Mouse (Mus musculus) limb, embryonic 10.5 days (tissue): ENCODE data around the gene Ccdc117. TPM values are rescaled to one million over a fixed set of nuclear protein-coding genes. Genes with fewer than 3 reads are reported as not detected.
A peak's percentile ranks its signal among the peaks of the same experiment; 100 is the strongest.
"Not testable (repeated sequence)": the region's sequence is repeated elsewhere in the genome, so short reads cannot be mapped to it uniquely, and the experiment has no call there.

Source experiments
- DNase-seq: peaks from one replicate; pipeline ENCODE4 v3.0.0-alpha.2; 2017; ENCODE audit warnings: low spot score
- H3K27ac ChIP-seq: fragments of 300-500 bp; sonication (generic); 2 replicates; pipeline ENCODE4 v1.5.1; 2016; ENCODE audit warnings: mild to moderate bottlenecking
- H3K27me3 ChIP-seq: fragments of 300-500 bp; sonication (generic); 2 replicates; pipeline ENCODE4 v1.6.1; 2016; ENCODE audit warnings: low read depth, mild to moderate bottlenecking; ENCODE audit not compliant: poor library complexity, severe bottlenecking
- H3K36me3 ChIP-seq: fragments of 300-500 bp; sonication (generic); 2 replicates; pipeline ENCODE4 v1.6.1; 2016; ENCODE audit warnings: mild to moderate bottlenecking, moderate library complexity
- H3K4me1 ChIP-seq: fragments of 300-500 bp; sonication (generic); 2 replicates; pipeline ENCODE4 v1.6.1; 2016
- H3K4me3 ChIP-seq: fragments of 300-500 bp; sonication (generic); 2 replicates; pipeline ENCODE4 v1.5.1; 2016; ENCODE audit warnings: mild to moderate bottlenecking, moderate library complexity
- H3K9me3 ChIP-seq: fragments of 300-500 bp; sonication (generic); replicated peaks from 2 replicates; pipeline ENCODE4 v1.6.1; 2016; ENCODE audit warnings: mild to moderate bottlenecking
- WGBS: fragments of 180-500 bp; shearing (Covaris S2); methylation state at CpG from one replicate; pipeline ENCODE4 v1.1.7; 2016; 5-methylcytosine and 5-hydroxymethylcytosine counted together
- polyA plus RNA-seq: library from polyadenylated mRNA; unstranded; fragments of >200 nt; fragmentation: Nextera tagmentation; extraction: Ambion mirVana; gene quantifications from 2 replicates; pipeline ENCODE4 v1.2.1, GENCODE M21; 2016

The Ccdc117 gene
- polyA plus RNA-seq, 1 experiment from 2014 or later = 31.8 TPM

DNA sequence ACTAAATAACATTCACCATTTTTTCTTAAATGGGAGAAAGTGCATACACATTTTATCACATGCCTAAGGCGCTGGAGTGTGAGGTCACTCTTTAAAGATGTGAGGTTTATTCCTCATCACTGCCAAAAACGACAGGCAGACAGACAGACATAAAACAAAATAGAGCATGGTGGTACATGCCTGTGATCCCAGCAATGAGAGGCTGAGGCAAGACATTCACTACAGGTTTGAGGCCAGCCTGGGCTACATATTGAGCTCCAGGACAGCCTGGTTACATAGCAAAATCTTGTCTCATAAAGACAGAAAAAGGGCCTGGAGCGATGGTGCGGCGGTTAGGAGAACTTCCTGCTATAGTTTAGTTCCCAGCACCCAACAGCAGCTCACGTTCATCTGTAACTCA lies 26.8 kb downstream of the Ccdc117 start:
- 78% methylated on average over 6 of the region's 6 CpGs for WGBS
- Histone ChIP-seq H3K4me1 (peaks cover 9% of the 10 kb centered on the region), H3K4me3 (no peak overlapping the region), H3K27ac (no peak overlapping the region), H3K9me3 (no peaks in the 10 kb centered on the region), H3K36me3 (no peaks in the 10 kb centered on the region), H3K27me3 (no peaks in the 10 kb centered on the region)
- DNase-seq = no peak

DNA sequence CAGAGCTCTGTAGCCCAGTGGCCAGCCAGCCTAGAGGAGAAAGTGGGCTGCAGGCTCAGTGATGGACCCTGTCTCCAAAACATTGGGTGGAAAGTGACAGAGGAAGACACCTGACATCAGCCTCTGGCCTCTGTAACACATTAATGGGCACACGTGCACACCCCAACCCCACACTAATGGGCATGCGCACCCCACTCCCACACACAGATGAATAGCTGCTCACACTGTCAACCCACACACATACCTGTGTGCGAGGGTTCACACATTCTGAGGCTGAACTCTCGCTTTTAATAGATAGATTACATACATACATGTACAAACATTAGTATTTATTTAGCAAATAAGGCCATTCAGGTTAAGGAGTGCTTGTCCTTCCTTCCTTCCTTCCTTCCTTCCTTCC lies 27.9 kb downstream of the Ccdc117 start:
- Histone ChIP-seq H3K36me3 (no peaks in the 10 kb centered on the region), H3K4me1 (no peaks in the 10 kb centered on the region), H3K4me3 (no peak overlapping the region), H3K9me3 (no peaks in the 10 kb centered on the region), H3K27ac (no peak overlapping the region), H3K27me3 (no peaks in the 10 kb centered on the region)
- DNase-seq = no peak
- 92% methylated on average over 4 of the region's 4 CpGs for WGBS

DNA sequence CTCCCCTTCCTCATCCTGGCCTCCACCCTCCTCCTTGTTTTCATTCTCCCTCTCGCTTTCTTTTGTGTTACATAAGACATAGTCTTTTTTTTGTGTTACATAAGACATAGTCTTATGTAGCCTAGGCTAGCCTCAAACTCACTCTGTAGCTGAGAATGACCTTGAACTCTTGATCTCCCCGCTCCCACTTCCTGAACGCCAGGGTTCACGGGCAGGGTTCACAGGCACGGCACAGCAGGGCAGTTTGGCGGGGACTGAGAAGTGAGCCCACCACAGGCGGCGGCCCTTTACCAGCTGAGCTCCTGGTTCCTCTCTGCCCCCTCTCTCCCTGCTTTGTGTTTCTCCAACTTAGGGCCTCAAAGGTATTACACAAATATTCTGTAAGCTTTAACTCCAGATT lies 29.0 kb downstream of the Ccdc117 start:
- Histone ChIP-seq H3K27me3 (no peaks in the 10 kb centered on the region), H3K4me1 (no peaks in the 10 kb centered on the region), H3K4me3 (no peak overlapping the region), H3K9me3 (no peaks in the 10 kb centered on the region), H3K36me3 (no peaks in the 10 kb centered on the region), H3K27ac (no peak overlapping the region)
- 83% methylated on average over 8 of the region's 8 CpGs for WGBS
- no peak for DNase-seq

DNA sequence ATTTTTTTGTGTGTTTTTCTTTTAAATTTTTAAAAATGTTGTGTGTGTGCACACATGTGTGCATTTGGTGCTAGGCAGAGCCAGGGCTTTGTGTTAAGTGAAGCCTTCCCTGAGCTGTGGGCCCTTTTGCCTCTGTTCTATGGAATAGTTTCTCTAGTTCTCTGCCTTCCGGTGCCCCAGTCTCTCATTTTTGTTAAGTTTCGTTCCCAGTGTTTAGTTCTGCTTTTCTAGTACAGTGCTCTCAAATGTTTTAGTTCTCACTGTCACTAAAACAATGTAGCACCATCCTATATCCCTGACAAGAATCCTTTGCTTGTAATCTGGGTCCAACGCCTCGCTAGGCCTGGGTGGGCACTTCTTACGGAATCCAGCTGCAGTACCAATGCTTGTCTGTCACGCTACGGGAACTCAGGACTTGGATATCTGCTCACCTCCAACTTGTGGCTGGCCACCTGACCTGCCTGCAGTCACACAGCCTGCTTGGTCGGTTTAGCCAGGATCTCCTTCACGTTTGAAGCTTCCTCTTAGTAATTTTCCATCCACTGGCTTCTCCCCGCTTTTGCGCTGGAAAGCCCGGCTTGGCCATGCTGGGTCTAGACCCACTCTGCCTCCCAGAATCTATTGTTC lies 29.8 kb downstream of the Ccdc117 start:
- no peaks in the 10 kb centered on the region for H3K9me3 ChIP-seq
- 86% methylated on average over 12 of the region's 12 CpGs for WGBS
- DNase-seq = no peak
- H3K4me3 ChIP-seq = no peak overlapping the region
- no peak overlapping the region for H3K27ac ChIP-seq
- H3K4me1 ChIP-seq = no peaks in the 10 kb centered on the region
- H3K36me3 ChIP-seq = no peaks in the 10 kb centered on the region
- H3K27me3 ChIP-seq = no peaks in the 10 kb centered on the region

DNA sequence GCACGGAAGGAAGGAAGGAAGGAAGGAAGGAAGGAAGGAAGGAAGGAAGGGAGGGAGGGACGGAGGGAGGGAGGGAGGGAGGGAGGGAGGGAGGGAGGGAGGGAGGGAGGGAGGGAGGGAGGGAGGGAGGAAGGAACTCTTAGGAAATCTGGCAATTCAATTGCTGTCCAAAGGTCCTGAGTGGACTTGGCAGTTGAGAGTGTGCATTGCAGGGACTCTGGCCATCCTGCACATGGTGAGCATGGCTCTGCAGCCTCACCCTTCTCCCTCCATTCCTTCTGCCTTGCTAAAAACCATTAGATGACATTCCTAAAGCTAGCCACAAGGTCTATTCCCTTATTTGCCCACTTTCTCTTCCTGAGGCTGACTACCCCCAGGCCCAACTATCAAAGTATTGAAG lies 31.3 kb downstream of the Ccdc117 start:
- not testable (repeated sequence) for DNase-seq, H3K4me3 ChIP-seq, H3K9me3 ChIP-seq, H3K27me3 ChIP-seq, H3K36me3 ChIP-seq, H3K4me1 ChIP-seq, H3K27ac ChIP-seq
- no CpG with 5 or more reads among the region's 2 CpGs for WGBS

DNA sequence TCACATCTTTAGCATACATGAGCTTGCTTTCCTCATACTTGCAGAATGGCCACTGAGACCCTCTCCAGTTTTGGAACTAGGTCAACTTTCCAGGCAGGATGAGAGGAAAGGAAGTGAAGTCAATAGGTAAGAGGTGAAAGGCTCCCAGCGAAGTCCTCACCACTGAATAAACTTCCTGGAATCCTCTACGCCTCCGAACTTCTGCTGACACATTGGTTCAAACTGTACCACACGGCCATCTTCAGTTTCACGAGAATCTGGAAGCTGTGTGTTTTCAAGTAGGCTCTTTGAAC lies 31.9 kb downstream of the Ccdc117 start:
- Histone ChIP-seq H3K4me1 (peaks cover 5% of the 10 kb centered on the region; the same call in 1 of the 2 replicates), H3K4me3 (no peak overlapping the region), H3K27me3 (no peaks in the 10 kb centered on the region), H3K36me3 (no peaks in the 10 kb centered on the region), H3K9me3 (no peaks in the 10 kb centered on the region), H3K27ac (no peak overlapping the region)
- WGBS = 87% methylated on average over 5 of the region's 5 CpGs
- DNase-seq = no peak

DNA sequence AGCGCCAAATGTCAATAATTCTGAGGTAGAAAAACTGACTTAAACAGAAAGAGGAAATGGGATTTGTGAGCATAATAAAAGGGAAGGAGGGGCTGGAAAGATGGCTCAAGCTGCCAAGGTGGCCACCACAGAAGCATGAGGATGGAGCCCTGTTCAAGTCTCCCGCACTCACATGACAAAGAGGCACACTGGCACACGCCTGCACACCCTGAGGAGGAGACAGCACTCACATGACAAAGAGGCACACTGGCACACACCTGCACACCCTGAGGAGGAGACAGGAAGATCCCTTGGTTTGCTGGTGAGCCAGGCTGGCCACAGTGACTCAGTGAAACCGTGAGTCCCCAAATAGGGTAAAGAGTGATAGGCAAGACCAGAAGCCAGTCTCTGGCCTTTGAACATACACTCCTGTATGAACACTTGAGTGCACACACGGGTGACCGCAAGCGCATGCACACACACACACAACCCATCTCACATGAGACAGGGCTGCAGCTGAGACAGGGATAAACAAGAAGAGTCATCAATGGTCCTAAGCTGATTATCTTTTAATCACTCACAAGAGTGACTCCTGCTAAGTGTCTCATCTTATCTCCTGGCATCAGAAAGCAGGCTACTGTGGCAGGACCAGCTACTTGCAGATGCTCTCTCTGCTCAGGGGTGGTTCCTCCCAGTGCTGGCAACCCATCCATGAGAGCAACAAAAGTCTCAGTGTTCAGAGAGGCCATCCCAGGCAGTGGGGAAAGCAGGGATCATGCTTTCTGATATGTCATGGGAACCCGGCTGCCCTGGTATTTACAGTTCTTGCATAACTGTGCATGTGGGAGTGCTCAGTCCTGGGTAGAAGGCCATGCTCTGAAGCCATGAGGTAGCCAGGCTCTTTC lies 32.5 kb downstream of the Ccdc117 start:
- H3K4me1 ChIP-seq = peaks cover 5% of the 10 kb centered on the region; the same call in 1 of the 2 replicates
- 88% methylated on average over 8 of the region's 8 CpGs for WGBS

DNA sequence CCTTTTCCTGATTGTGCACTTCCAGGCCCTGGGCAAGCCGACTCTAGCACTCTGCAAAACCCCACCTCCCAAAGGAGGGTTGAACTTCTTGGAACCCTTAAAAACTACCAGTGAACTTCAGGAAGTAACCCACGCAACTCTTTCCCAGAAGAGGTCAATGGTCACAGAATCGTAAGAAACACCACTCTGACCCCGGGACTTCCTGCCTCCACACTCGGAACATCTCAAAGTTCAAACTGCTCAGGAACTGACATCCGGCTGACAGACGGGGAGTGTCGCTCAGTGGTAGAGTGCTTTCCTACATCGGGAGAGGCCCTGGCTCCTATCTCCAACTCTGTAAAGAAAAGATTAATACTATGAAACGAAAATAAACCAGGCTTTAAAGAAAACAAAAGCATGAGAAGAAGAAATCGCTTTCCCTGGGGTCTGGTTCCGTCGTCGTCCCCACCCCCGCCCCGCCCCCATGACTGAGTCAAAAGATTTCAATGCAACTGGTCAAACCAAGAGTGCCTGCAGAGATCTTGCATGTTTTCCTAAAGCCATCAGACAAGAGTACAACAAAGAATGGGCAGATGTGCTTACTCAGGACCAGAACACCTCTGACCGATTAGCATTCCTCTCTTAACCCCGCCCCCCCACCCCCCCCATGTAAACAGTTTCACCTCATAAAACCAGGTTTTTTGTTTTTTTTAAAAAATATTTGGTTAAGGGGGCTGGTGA lies 36.0 kb downstream of the Ccdc117 start:
- Histone ChIP-seq H3K9me3 (no peaks in the 10 kb centered on the region), H3K36me3 (no peaks in the 10 kb centered on the region), H3K4me3 (peak overlapping the region; percentile 25), H3K27ac (peak overlapping the region; percentile 56), H3K27me3 (no peaks in the 10 kb centered on the region), H3K4me1 (peaks cover 5% of the 10 kb centered on the region; the same call in 1 of the 2 replicates)
- peak; percentile 33 for DNase-seq
- 36% methylated on average over 18 of the region's 18 CpGs for WGBS

More for the DNA sequence above, 32.5 kb downstream of the Ccdc117 start:
- Histone ChIP-seq H3K27ac (no peak overlapping the region), H3K36me3 (no peaks in the 10 kb centered on the region), H3K27me3 (no peaks in the 10 kb centered on the region), H3K4me3 (no peak overlapping the region), H3K9me3 (no peaks in the 10 kb centered on the region)
- no peak for DNase-seq

DNA sequence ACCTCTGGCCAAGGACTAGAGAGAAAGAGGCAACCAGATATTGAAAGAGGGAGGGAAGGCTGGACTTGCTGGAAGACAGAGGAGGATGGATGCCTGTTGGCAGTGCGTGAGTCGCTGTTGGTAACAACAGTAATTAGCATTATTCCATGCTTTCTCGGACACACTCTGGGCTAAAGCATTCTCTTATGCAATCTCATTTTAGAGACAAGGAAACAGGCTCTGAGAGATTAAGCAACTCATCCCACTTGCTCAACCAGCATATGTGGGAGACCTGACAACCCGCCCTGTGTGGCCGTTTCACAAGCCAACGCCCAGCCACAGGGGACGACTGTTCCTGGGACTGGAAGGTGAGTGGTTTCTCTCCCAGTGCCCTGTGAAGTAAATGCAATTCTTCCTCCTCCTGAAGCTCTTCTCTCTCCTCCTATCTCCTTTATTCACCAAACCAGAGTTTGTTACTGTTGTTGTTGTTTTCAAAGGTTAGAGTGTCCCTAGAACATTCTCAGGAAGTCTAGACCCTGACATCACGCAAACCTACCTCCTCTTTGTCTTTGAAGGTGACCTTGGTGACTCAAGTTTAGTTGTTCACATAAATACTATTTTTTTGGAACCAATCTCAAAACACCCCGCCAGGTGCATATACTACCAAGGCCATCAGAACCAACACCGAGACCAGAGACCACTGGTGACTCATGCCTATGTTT lies 39.5 kb downstream of the Ccdc117 start:
- Histone ChIP-seq H3K4me3 (no peak overlapping the region), H3K36me3 (no peaks in the 10 kb centered on the region), H3K9me3 (no peaks in the 10 kb centered on the region), H3K27ac (no peak overlapping the region), H3K27me3 (no peaks in the 10 kb centered on the region), H3K4me1 (peaks cover 10% of the 10 kb centered on the region; the same call in 1 of the 2 replicates)
- WGBS = 89% methylated on average over 10 of the region's 10 CpGs
- no peak for DNase-seq

DNA sequence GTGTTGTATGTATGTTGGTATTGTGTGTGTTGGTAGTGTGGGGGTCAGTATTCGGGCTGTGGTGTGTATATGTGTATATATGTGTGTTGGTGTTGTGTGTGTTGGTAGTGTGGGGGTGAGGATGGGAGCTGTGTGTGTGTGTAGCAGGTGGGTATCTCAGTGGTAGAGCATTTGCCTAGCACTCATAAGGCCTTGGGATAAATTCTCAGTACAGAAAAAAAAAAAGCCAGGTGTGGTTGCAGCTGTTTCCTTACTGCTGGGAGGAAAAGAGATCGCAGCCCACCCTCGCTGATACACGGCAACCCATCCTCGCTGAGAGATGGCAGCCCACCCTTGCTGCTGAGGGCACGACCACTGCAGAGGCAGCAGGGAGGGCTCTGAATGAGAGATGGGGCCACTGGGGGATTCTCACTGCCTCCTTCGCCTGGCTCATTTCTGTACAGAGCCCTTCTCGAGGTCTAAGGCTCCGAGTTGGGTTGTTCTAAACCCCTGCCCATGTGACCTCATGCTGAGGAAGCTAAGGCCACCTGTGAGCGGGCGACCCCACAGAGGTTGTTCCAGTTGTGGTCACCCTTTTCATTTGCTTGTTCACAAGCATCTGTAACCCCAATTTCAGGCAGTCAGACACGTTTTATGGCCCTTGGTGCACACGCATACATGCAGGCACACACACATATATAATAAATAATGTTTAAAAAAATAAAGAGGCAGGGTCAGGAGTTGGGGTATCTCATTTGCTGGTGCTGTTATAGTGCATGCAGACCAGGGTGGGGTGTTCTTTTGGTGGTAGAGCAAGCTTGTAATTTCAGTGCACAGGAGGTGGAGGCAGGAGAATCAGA lies 40.9 kb downstream of the Ccdc117 start:
- no peak overlapping the region for H3K27ac ChIP-seq
- no peaks in the 10 kb centered on the region for H3K27me3 ChIP-seq
- peaks cover 9% of the 10 kb centered on the region; the same call in 1 of the 2 replicates for H3K4me1 ChIP-seq
- H3K36me3 ChIP-seq = no peaks in the 10 kb centered on the region
- no peak for DNase-seq
- H3K4me3 ChIP-seq = no peak overlapping the region
- no peaks in the 10 kb centered on the region for H3K9me3 ChIP-seq
- WGBS = 88% methylated on average over 13 of the region's 13 CpGs

DNA sequence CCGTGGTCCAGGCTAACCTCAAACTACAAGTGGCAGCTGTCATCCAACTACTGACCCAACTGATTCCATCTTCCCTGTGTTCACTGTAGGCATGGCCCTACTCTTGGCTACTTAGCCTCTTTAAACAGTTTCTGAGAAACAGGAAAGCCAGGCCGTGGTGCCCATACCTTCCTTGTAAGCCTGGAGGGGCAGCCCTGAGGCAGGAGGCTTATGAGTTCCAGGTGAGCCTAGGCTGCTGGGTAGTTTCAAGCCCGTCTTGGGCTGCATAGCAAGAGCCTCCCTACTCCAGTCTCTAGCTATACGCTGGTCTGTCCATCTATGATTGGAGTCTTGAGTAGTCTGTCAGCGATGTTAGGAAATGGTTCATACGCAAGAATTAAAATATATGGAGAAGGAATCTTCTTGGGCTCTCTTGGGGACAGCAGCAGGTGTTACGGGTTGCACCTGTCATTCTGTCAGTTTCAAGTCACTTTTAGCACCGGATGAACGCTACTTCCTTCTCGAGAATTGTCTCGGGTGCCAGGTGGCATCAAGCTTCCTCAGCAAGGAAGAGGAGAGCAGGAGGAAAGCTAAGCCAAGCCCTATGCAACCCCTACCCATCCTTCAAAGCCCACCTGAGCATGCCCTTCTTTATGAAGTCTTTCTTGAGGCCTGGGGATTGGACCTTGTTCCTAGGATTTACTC lies 41.9 kb downstream of the Ccdc117 start:
- DNase-seq = no peak
- no peak overlapping the region for H3K27ac ChIP-seq
- no peaks in the 10 kb centered on the region for H3K36me3 ChIP-seq
- no peaks in the 10 kb centered on the region for H3K9me3 ChIP-seq
- 91% methylated on average over 11 of the region's 11 CpGs for WGBS
- H3K27me3 ChIP-seq = no peaks in the 10 kb centered on the region
- H3K4me3 ChIP-seq = no peak overlapping the region
- H3K4me1 ChIP-seq = peaks cover 5% of the 10 kb centered on the region; the same call in 1 of the 2 replicates
